ENCODE assay signal across 11 mouse cellular contexts in the genomic region with DNA sequence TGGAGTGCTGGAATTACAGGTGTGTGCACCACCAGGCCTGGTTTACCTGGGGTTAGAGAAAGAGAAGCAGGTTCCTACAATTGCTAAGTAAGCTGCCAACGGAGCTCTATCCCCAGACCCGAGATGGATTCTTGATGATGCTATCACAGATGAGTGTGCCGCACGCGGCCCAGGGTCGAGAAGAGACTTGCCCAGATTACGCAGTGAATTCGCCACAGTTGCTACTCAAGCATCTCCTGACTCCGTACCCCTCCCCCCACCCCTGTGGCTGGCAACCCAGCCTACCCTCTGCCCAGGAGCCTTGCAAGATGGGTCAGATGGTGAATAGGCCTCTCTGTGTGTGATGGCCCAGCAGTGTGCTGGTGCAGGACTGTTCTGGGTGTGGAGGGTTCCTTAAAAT. TPM values are rescaled to one million over a fixed set of nuclear protein-coding genes. Genes with fewer than 3 reads are reported as not detected.
DNase-seq lines count a peak whose midpoint lies in the region; ATAC-seq lines count a peak whose summit lies in the region.
"Had no signal": no experiment of that assay in that cellular context is flagged by ENCODE, and none has a peak within 500 bp of the region (broad histone marks: within the 10 kb centered on the region; RNA-seq: fewer than 3 reads in every experiment).

No protein-coding gene starts in this region.

- peak overlapping the region; percentile 98 for H3K27ac ChIP-seq in kidney, embryonic 16.5 days (ENCODE audit: low read length)
- H3K27ac ChIP-seq in embryonic facial prominence, embryonic 10.5 days (replicated peaks) = peak overlapping the region; percentile 88
- H3K27ac ChIP-seq in hindbrain, embryonic 11.5 days (ENCODE audit: low read depth, low read length) = 0 out of 2 replicates have a peak overlapping the region, but pooled peaks have one; percentile 2
- peak overlapping the region; percentile 61 for H3K27ac ChIP-seq in midbrain, embryonic 15.5 days

- WGBS in kidney, embryonic 16.5 days = 31% methylated on average over 9 of the region's 9 CpGs
- 16% methylated on average over 9 of the region's 9 CpGs for WGBS in embryonic facial prominence, embryonic 10.5 days
- 24% methylated on average over 9 of the region's 9 CpGs for WGBS in hindbrain, embryonic 11.5 days
- 10% methylated on average over 9 of the region's 9 CpGs for WGBS in midbrain, embryonic 15.5 days

- no peak overlapping the region for H3K4me3 ChIP-seq in kidney, embryonic 16.5 days (ENCODE audit: low read length)
- peak overlapping the region; percentile 1; the same call in 1 of the 2 replicates for H3K4me3 ChIP-seq in embryonic facial prominence, embryonic 10.5 days
- H3K4me3 ChIP-seq in hindbrain, embryonic 11.5 days (ENCODE audit: low read depth, low read length) = no peak overlapping the region
- H3K4me3 ChIP-seq in midbrain, embryonic 15.5 days = no peak overlapping the region
- H3K4me3 ChIP-seq: left cerebral cortex, adult 2 months had no signal

- peak overlapping the region; percentile 50; the same call in 1 of the 2 replicates for H3K9ac ChIP-seq in kidney, embryonic 16.5 days (replicated peaks; ENCODE audit: low read length)
- H3K9ac ChIP-seq in hindbrain, embryonic 11.5 days (ENCODE audit: low read depth, low read length) = 0 out of 2 replicates have a peak overlapping the region, but pooled peaks have one; percentile 4
- peak overlapping the region; percentile 25; the same call in 1 of the 2 replicates for H3K9ac ChIP-seq in midbrain, embryonic 15.5 days

- no peak for DNase-seq in kidney, adult 9 months
- DNase-seq in embryonic facial prominence, embryonic 10.5 days (ENCODE audit: low spot score) = peak; percentile 53
- DNase-seq in hindbrain, embryonic 11.5 days (ENCODE audit: low spot score) = no peak
- DNase-seq in layer of hippocampus, adult 11-12 months (ENCODE audit: low spot score) = no peak
- DNase-seq in cerebellum, postnatal 10 days = no peak

- no peaks in the 10 kb centered on the region for H3K27me3 ChIP-seq in kidney, embryonic 16.5 days (ENCODE audit: insufficient read depth, low read length)
- H3K27me3 ChIP-seq in embryonic facial prominence, embryonic 10.5 days (replicated peaks; ENCODE audit: low read depth, poor library complexity, severe bottlenecking) = no peaks in the 10 kb centered on the region
- no peaks in the 10 kb centered on the region for H3K27me3 ChIP-seq in hindbrain, embryonic 11.5 days (ENCODE audit: control insufficient read depth, insufficient read depth, low read length)
- no peaks in the 10 kb centered on the region for H3K27me3 ChIP-seq in midbrain, embryonic 15.5 days (replicated peaks)
- H3K27me3 ChIP-seq: Patski had no signal

- H3K9me3 ChIP-seq in kidney, embryonic 16.5 days (ENCODE audit: low read length) = no peaks in the 10 kb centered on the region
- no peaks in the 10 kb centered on the region for H3K9me3 ChIP-seq in embryonic facial prominence, embryonic 10.5 days
- H3K9me3 ChIP-seq in hindbrain, embryonic 11.5 days (ENCODE audit: control insufficient read depth, low read length) = no peaks in the 10 kb centered on the region
- H3K9me3 ChIP-seq in midbrain, embryonic 15.5 days = no peaks in the 10 kb centered on the region

- H3K36me3 ChIP-seq in kidney, embryonic 16.5 days (ENCODE audit: insufficient read depth, low read length) = no peaks in the 10 kb centered on the region
- H3K36me3 ChIP-seq in embryonic facial prominence, embryonic 10.5 days (replicated peaks) = no peaks in the 10 kb centered on the region
- no peaks in the 10 kb centered on the region for H3K36me3 ChIP-seq in hindbrain, embryonic 11.5 days (ENCODE audit: control insufficient read depth, insufficient read depth, low read length)
- H3K36me3 ChIP-seq in midbrain, embryonic 15.5 days (replicated peaks) = no peaks in the 10 kb centered on the region

- peaks cover 72% of the 10 kb centered on the region for H3K4me1 ChIP-seq in kidney, embryonic 16.5 days (ENCODE audit: insufficient read depth, low read length)
- peaks cover 96% of the 10 kb centered on the region for H3K4me1 ChIP-seq in embryonic facial prominence, embryonic 10.5 days
- peaks cover 29% of the 10 kb centered on the region for H3K4me1 ChIP-seq in hindbrain, embryonic 11.5 days (replicated peaks; ENCODE audit: control insufficient read depth, insufficient read depth, low read length)
- H3K4me1 ChIP-seq in midbrain, embryonic 15.5 days = peaks cover 52% of the 10 kb centered on the region

- H3K4me2 ChIP-seq in kidney, embryonic 16.5 days (replicated peaks; ENCODE audit: low read depth, low read length) = no peak overlapping the region
- H3K4me2 ChIP-seq in hindbrain, embryonic 11.5 days (replicated peaks; ENCODE audit: low read depth, low read length) = no peak overlapping the region
- H3K4me2 ChIP-seq in midbrain, embryonic 15.5 days = no peak overlapping the region

- ATAC-seq in kidney, embryonic 16.5 days (ENCODE audit: low FRiP score, low TSS enrichment) = no peak
- ATAC-seq in hindbrain, embryonic 11.5 days (ENCODE audit: low FRiP score) = no peak
- no peak for ATAC-seq in midbrain, embryonic 15.5 days (replicated peaks)
- no peak for ATAC-seq in monocyte, adult 5-6 weeks (replicated peaks; ENCODE audit: insufficient number of reproducible peaks, low FRiP score, low TSS enrichment, poor library complexity, severe bottlenecking)
- ATAC-seq: Patski had no signal

RNA-seq across cellular contexts. Expression of a gene that starts 6.3 kb away (rescaled TPM):
- polyA plus RNA-seq in kidney, embryonic 16.5 days (2015; fragmentation: Nextera tagmentation; extraction: Ambion mirVana) = not detected in 2 replicates
- not detected in 2 replicates for polyA plus RNA-seq in embryonic facial prominence, embryonic 10.5 days (2016; fragmentation: Nextera tagmentation; extraction: Ambion mirVana)
- not detected in 2 replicates for polyA plus RNA-seq in hindbrain, embryonic 11.5 days (2014; fragmentation: Nextera tagmentation; extraction: Ambion mirVana)
- polyA plus RNA-seq in midbrain, embryonic 15.5 days (2015; fragmentation: Nextera tagmentation; extraction: Ambion mirVana) = not detected in 2 replicates
- total RNA-seq in monocyte, adult 5-6 weeks (2017) = 1.4 TPM in 1 of 3 replicates, not detected in the others
- total RNA-seq: gastrocnemius, adult 8-10 months; left cerebral cortex, adult 2 months had no signal
- polyA plus RNA-seq: Patski had no signal

RNA-seq across cellular contexts. Expression of a gene that starts 26.0 kb away (rescaled TPM):
- 133 and 149 TPM in 2 replicates for polyA plus RNA-seq in kidney, embryonic 16.5 days (2015; fragmentation: Nextera tagmentation; extraction: Ambion mirVana)
- polyA plus RNA-seq in embryonic facial prominence, embryonic 10.5 days (2016; fragmentation: Nextera tagmentation; extraction: Ambion mirVana) = 24.4 and 25.1 TPM in 2 replicates
- polyA plus RNA-seq in hindbrain, embryonic 11.5 days (2014; fragmentation: Nextera tagmentation; extraction: Ambion mirVana) = 7.8 and 8.8 TPM in 2 replicates
- polyA plus RNA-seq in midbrain, embryonic 15.5 days (2015; fragmentation: Nextera tagmentation; extraction: Ambion mirVana) = 27.1 and 32.0 TPM in 2 replicates
- total RNA-seq in monocyte, adult 5-6 weeks (2017) = 4.5 to 8.5 TPM (median 6.2 TPM) in 3 replicates

RNA-seq across cellular contexts. Expression of a gene that starts 56.6 kb away (rescaled TPM):
- polyA plus RNA-seq in kidney, embryonic 16.5 days (2015; fragmentation: Nextera tagmentation; extraction: Ambion mirVana) = not detected in 2 replicates
- not detected in 2 replicates for polyA plus RNA-seq in embryonic facial prominence, embryonic 10.5 days (2016; fragmentation: Nextera tagmentation; extraction: Ambion mirVana)
- not detected in 2 replicates for polyA plus RNA-seq in hindbrain, embryonic 11.5 days (2014; fragmentation: Nextera tagmentation; extraction: Ambion mirVana)
- polyA plus RNA-seq in midbrain, embryonic 15.5 days (2015; fragmentation: Nextera tagmentation; extraction: Ambion mirVana) = not detected in 2 replicates
- 0.53 TPM in 1 of 3 replicates, not detected in the others for total RNA-seq in monocyte, adult 5-6 weeks (2017)
- total RNA-seq: gastrocnemius, adult 8-10 months; left cerebral cortex, adult 2 months had no signal

Comparison
In these comparisons a context has a peak if more than half of its experiments do, and no peak if none do; other contexts are left out.
1. H3K27ac ChIP-seq: peak in every context shown above with its lines; median percentile 98 in kidney, embryonic 16.5 days; 88 in embryonic facial prominence, embryonic 10.5 days; 61 in midbrain, embryonic 15.5 days; 2 in hindbrain, embryonic 11.5 days.